Mouse (Mus musculus) bone marrow, adult 2 months (tissue): ENCODE measurements around the gene En2. TPM values are rescaled to one million over a fixed set of nuclear protein-coding genes. Genes with fewer than 3 reads are reported as not detected.
A peak's percentile ranks its signal among the peaks of the same experiment; 100 is the strongest.

Source experiments
- H3K27ac ChIP-seq: fragments of 200-500 bp; 2 replicates; pipeline ENCODE4 v1.5.1; 2012; ENCODE audit warnings: low read depth, mild to moderate bottlenecking, control low read depth, inconsistent platforms, low read length; ENCODE audit not compliant: control insufficient read depth, poor library complexity, insufficient read depth
- H3K4me1 ChIP-seq: fragments of 200-500 bp; 2 replicates; pipeline ENCODE4 v1.6.1; 2011; ENCODE audit warnings: low read length; ENCODE audit not compliant: control insufficient read depth, insufficient read depth
- H3K4me3 ChIP-seq: fragments of 200-500 bp; replicated peaks from 2 replicates; pipeline ENCODE3; 2011; ENCODE audit warnings: mild to moderate bottlenecking, low read depth, low read length, control low read depth; ENCODE audit not compliant: control insufficient read depth
- CTCF ChIP-seq: fragments of 200-500 bp; IDR thresholded peaks from 2 replicates; pipeline ENCODE4 v1.5.1; 2011; ENCODE audit warnings: low read length, control low read depth; ENCODE audit not compliant: control insufficient read depth, insufficient read depth
- POLR2A ChIP-seq: fragments of 200-500 bp; IDR thresholded peaks from 2 replicates; pipeline ENCODE4 v1.6.1; 2011; ENCODE audit warnings: low read depth, mild to moderate bottlenecking, control low read depth, low read length, borderline replicate concordance; ENCODE audit not compliant: control insufficient read depth
- WGBS: fragments of 180-500 bp; shearing (Covaris S2); methylation state at CpG from one replicate; pipeline ENCODE4 v1.1.7; 2018; 5-methylcytosine and 5-hydroxymethylcytosine counted together
- polyA plus RNA-seq: library from polyadenylated mRNA; stranded (reverse); fragments of >200 nt; gene quantifications from 2 replicates; pipeline ENCODE4 v1.2.4, GENCODE M21; 2011; ENCODE audit warnings: low replicate concordance; ENCODE audit not compliant: missing spikeins, insufficient read depth, insufficient read length

Gene En2
- not detected in 2 replicates for polyA plus RNA-seq

DNA sequence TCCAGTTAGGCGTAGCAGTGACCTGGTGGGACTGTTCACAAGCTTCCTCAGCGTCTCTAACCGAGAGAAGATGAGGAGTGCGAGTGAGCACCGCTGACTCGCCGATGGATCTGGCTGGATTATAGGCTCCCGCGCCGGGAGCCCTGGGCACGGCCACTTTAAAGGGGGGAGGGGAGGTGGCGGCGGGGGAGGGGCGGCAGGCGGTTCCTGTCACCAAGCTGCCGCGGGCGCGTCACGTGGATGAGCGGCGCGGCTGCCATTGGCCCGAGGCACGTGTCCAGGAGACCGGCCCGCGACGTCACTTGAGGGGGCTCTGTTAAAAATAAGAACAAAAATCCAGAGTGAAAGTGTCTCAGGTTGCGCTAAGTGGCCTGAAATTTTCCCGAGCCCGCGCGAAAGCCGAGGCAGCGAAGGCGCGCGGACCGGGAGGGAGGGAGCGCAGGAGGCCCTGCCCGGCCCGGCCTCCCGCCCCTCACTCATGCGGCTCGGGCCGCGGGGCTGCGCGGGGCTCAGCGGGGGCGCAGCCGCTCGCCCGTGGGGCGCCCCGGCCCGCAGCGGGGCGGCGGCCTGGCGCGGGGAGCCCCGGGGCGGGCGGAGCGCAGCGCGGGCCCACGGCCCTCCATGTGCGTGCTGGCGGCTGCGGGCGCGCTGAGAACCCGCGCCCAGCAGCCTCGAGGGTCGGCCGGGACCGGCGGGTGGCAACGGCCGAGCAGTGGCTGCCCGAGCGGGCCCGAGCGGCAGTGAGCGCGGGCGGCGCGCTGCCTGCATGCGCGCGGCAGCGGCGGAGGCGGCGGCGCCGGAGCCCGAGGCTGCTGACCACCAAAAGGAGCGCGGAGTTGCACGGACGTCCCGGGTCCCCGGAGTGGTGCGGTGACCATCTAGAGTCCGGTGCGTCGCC, at the start of gene En2:
Gene En2 (plus strand): TSS at position 337 of the 898 bp plus-strand sequence.
- Histone ChIP-seq H3K4me3 (no peak within 1 kb of the TSS), H3K4me1 (no peaks in the 10 kb centered on the region; the same call in none of the 2 replicates)

DNA sequence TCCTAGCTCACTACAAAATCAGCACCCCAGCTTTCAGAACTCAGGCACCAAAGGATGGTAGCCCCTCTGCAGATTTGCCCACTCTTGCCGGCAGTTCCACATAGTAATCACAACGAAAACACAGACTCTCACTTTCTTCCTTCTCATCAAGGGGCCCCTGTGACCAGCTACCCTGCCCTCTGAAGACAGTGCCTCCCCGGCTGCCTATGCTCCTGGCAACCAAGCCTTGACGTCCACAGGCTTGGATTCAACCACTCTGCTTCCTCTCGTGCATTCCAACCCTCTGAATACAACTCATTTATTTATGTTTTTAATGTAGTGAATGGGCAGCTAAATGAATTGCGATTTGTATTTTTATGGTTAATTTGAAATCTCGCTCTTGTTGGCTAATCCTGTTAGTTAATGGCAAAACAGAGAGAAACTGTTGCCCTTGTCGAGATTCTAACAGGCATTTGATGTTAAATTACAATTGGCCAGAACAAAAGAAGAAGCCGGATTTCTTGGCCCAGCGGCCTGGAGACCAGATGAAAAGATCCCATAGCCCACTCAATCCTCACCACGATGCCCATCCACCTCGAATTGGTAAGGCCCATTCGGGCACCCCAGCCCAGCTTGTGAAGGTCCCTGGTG, 48.1 kb upstream of the En2 start:
- Histone ChIP-seq H3K27ac (no peak overlapping the region), H3K4me1 (no peaks in the 10 kb centered on the region), H3K4me3 (no peak overlapping the region)
- WGBS, result 11% methylated on average over 13 of the region's 13 CpGs
- no peak for TF ChIP-seq CTCF
- TF ChIP-seq POLR2A, result no peak

More for the DNA sequence above, at the start of gene En2:
- TF ChIP-seq POLR2A (no peak), CTCF (no peak)
- 4% methylated on average over 113 of the region's 113 CpGs for WGBS
- no peak within 1 kb of the TSS for H3K27ac ChIP-seq

DNA sequence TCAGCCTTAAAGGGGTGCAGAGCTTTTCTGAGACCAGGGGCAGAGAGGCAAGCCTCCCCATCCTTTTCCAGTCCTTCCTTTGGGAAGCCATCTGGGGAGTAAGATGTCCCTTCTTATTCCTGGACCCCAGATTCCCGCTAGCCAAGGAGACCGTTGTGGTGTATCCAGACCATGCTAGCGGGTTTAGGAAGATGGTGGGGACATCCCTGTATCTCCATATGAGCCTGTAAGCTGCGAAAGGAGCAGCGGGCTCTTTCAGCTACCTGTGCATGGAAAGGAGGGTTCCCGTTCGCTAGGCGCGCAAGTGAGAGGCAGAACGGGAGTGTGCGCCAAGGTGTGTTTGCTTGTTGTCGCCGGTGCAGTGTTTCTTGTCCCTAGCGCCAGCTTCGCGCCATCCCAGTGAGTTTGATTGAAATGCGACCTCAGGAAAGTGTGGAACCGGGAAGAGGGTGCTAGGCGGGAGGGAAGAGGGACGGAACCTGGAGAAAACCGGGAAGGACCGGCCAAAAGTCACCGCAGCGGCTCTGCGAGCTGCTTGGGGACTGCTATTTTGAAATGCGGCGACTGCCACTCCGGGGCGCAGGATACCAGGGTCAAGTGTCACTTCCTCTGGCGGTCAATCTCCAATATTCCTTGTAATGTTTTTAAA, 47.5 kb upstream of the En2 start:
- 3% methylated on average over 30 of the region's 30 CpGs for WGBS
- no peak overlapping the region for H3K4me3 ChIP-seq
- no peak for TF ChIP-seq POLR2A
- TF ChIP-seq CTCF, result no peak
- no peaks in the 10 kb centered on the region for H3K4me1 ChIP-seq
- H3K27ac ChIP-seq, result no peak overlapping the region; the same call in 1 of the 2 replicates

DNA sequence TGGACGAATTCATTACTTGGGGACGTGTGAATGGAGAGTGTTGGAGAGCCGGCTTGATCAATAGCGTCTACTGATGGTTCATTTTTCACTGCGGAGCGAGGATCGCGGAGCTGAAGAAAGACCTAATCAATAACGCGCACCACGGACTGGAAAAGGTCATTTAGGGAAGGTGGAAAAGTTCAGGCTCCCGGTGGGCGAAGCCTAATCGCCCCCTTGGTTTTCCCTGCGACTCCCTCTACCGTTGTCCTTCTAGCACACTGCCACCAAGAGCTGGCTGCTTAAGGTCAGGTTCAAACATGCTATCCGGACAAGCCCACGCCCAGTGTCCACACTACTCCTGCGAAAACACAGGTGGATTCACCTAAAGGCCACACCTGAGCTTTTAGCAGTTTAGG, 47.0 kb upstream of the En2 start:
- 3% methylated on average over 19 of the region's 19 CpGs for WGBS
- Histone ChIP-seq H3K27ac (no peak overlapping the region), H3K4me1 (no peaks in the 10 kb centered on the region), H3K4me3 (no peak overlapping the region)
- no peak for TF ChIP-seq CTCF
- no peak for TF ChIP-seq POLR2A

DNA sequence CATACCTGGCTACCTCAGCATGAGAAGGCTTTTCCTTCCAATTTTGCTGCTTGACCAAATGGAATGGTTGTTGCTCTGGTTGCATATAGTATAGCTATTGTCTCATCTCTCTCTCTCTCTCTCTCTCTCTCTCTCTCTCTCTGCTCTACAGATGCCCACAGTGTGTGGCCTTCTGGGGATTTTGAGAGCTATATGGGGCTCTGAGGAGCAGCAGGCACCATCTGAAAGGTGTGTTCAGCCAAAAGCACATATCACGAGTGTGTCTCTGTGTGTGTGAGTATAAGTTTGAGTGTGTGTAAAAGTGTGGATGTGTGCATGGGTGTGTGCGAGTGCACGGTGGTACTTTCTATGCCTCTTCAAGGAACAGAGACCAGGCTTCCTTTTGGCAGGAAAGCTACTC, 45.9 kb upstream of the En2 start:
- TF ChIP-seq POLR2A, result no peak
- TF ChIP-seq CTCF, result no peak
- no peaks in the 10 kb centered on the region for H3K4me1 ChIP-seq
- 45% methylated on average over 3 of the region's 3 CpGs for WGBS
- no peak overlapping the region for H3K27ac ChIP-seq
- no peak overlapping the region for H3K4me3 ChIP-seq

DNA sequence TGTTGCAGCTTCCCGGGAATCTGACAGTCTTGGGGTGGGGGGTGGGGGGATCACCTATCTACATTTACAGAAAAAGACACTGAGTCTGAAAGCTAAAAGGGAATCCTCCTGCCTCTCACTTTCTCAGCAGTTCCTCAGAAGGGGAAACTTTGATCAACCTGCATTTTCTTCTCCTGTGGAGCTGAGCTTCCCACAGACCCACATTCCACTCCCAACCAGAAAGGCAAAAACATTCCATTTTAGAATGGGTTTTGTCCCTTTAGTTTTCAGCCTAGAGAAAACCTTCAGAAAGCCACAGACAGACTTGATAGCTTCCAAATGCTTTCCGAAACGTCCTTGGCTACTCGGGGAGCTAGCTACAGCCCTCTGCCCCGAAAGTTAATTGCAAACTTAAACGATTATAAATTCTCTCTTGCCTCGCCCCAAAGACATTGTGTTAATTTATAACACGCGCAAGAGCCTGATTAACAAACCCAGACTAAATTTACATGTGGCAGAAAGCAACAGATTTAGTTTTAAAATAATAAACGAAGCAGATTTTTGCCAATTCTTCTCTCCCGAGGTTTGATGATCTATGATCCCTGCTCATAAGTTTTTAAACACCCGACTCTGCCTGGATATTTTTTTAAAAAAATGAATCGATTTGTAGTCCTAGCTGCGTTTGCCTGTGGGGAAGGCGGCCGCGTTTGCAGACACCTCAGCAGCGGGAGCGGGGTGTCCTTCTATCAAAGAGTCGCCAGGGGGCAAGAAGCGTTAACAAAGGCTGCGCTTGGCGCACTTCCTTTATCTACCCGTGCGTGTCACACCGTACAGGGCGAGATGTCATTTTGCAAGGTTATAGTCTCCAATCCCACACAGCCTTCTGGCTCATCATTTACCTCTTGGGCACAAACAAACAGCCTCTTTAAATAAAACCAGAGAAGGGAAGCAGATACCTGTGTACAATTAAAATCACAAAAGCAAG, 42.7 kb upstream of the En2 start:
- Histone ChIP-seq H3K4me3 (no peak overlapping the region), H3K27ac (no peak overlapping the region), H3K4me1 (no peaks in the 10 kb centered on the region)
- WGBS, result 3% methylated on average over 27 of the region's 27 CpGs
- peak; percentile 61 for TF ChIP-seq CTCF
- no peak for TF ChIP-seq POLR2A

DNA sequence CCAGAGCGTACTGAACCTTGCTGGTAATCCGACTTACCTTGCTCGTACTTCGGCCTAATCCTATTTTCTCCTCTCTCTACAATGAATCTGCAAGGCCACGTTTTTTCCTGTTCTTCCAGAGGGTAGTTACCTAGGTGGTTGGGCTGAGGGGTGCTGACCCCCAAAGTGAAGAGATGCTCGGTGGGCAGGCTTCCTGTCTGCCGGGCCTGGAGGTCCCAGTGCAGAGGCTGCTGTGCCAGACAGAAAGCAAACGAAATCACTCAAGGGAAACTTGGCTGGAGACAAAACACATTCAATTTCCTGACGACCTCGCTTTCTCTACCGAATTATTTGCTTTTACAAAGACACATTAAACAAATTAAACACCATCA, 42.1 kb upstream of the En2 start:
- TF ChIP-seq CTCF, result no peak
- TF ChIP-seq POLR2A, result no peak
- 8% methylated on average over 11 of the region's 11 CpGs for WGBS
- Histone ChIP-seq H3K27ac (no peak overlapping the region), H3K4me1 (no peaks in the 10 kb centered on the region; the same call in 1 of the 2 replicates), H3K4me3 (no peak overlapping the region)
